Mouse (Mus musculus): ENCODE measurements around the gene Lyar. TPM values are rescaled to one million over a fixed set of nuclear protein-coding genes. Genes with fewer than 3 reads are reported as not detected.

The Lyar gene
- polyA plus RNA-seq (2014; fragmentation: Nextera tagmentation; extraction: Ambion mirVana), result 37.3 and 44.6 TPM in 2 replicates

DNA sequence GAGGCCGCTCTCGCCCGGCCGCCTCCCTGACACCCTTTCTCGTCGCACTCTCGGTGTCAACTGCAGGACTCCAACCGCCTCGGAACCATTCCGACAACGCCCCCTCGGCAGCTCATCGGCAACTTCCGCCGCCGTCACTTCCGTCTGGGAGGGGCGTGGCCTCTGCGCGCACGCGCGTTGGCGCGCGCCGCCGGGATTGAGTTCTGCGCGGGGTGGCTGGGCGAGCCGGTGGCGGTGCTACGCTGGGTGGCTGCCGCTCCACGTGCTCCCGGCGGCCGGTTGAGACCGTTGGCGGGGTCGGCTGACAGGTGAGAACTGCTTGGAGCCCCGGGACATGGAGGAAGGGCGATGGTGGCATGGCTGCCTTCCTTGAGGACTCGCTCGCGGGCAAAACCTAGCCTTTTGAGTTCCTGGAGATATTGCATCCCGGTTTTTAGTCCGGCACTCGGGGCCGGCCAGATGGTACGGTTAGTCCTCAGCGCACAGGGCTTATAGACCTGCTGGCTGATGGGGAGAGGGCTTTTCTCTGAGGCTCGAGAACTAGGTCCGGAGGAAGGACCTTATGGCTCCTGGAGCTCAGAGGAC is at the start of gene Lyar, which contains the start of gene Zbtb49:
Gene Lyar, plus strand, starts transcription at position 143 of the 585 bp plus-strand sequence.
Gene Zbtb49, minus strand, starts transcription at position 130 of the 585 bp plus-strand sequence.
- Histone ChIP-seq H3K9ac (replicated peaks; ENCODE audit: low read depth, low read length) (peak within 1 kb of the TSS; percentile 90), H3K36me3 (ENCODE audit: control insufficient read depth, insufficient read depth, low read length) (peaks cover 12% of the 10 kb centered on the region), H3K9me3 (ENCODE audit: control insufficient read depth, low read length) (no peaks in the 10 kb centered on the region), H3K27me3 (ENCODE audit: control insufficient read depth, insufficient read depth, low read length) (no peaks in the 10 kb centered on the region), H3K27ac (ENCODE audit: low read depth, low read length) (peak within 1 kb of the TSS; percentile 80), H3K4me1 (ENCODE audit: control insufficient read depth, insufficient read depth, low read length) (peaks cover 15% of the 10 kb centered on the region), H3K4me3 (ENCODE audit: low read depth, low read length) (peak within 1 kb of the TSS; percentile 89), H3K4me2 (ENCODE audit: low read depth, low read length) (peak within 1 kb of the TSS; percentile 86)
- ATAC-seq (ENCODE audit: low read depth), result peak; percentile 94
- WGBS, result under 1% methylated on average over 52 of the region's 55 CpGs

DNA sequence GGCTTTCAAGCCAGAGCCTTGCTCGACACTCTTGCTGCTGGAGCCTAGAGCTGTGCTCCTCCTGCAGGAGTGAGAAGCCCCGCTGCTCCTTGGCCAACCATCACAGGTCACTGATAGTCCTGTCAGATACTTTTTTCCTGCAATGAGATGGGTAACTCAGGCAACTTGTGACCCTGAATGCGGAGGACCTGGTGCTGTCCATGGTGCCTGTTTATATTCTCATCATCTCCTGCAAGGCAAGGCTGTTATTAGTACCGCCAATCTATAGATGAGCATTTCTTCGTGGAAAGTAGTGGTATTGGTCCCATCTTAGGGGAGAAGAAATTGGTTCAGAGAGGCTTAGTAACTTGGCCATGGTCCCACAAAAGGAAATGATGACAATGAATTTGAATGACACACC is 46.5 kb upstream of the Lyar start:
- no peak for ATAC-seq (ENCODE audit: low read depth)
- Histone ChIP-seq H3K27ac (ENCODE audit: low read depth, low read length) (no peak overlapping the region), H3K36me3 (ENCODE audit: control insufficient read depth, insufficient read depth, low read length) (no peaks in the 10 kb centered on the region), H3K4me2 (ENCODE audit: low read depth, low read length) (no peak overlapping the region), H3K27me3 (ENCODE audit: control insufficient read depth, insufficient read depth, low read length) (no peaks in the 10 kb centered on the region), H3K9ac (replicated peaks; ENCODE audit: low read depth, low read length) (no peak overlapping the region), H3K9me3 (ENCODE audit: control insufficient read depth, low read length) (no peaks in the 10 kb centered on the region), H3K4me3 (ENCODE audit: low read depth, low read length) (no peak overlapping the region), H3K4me1 (ENCODE audit: control insufficient read depth, insufficient read depth, low read length) (no peaks in the 10 kb centered on the region)
- WGBS, result 64% methylated on average over 5 of the region's 5 CpGs

DNA sequence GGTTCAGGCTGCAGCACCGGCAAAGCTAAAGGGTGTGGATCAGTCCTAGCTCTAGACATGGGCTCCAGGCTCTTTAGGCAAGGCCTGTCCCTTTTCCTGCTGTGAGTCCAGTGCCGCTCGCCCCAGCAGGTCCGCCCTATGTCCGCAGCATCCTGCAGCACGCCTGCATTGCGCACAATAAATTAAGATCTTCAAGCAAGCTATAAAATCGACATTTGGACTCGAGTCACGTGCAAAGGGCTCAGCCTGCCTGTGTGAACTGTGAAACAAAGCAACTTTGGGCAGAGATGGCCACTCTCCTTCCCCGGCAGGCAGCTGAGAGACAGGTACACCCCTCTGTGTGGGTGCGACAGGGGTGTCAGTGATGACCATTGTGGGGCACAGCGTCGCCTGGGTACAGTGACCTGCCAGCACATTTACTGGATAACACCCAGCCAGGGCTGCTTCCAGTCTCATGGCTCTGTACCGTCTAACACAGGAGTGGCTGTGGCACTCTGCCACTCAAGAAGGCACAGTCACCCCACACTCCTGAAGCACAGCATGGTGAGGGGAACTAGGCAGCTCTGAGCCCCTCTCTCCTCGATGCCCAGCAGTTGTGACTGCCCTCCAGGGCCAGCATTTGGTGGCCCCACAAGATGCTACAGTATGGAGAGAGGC is 45.9 kb upstream of the Lyar start:
- no peak overlapping the region for H3K4me3 ChIP-seq (ENCODE audit: low read depth, low read length)
- no peaks in the 10 kb centered on the region for H3K27me3 ChIP-seq (ENCODE audit: control insufficient read depth, insufficient read depth, low read length)
- ATAC-seq (ENCODE audit: low read depth), result peak; percentile 77
- no peak overlapping the region for H3K27ac ChIP-seq (ENCODE audit: low read depth, low read length)
- no peak overlapping the region for H3K9ac ChIP-seq (replicated peaks; ENCODE audit: low read depth, low read length)
- H3K36me3 ChIP-seq (ENCODE audit: control insufficient read depth, insufficient read depth, low read length), result no peaks in the 10 kb centered on the region
- H3K4me2 ChIP-seq (ENCODE audit: low read depth, low read length), result no peak overlapping the region
- 62% methylated on average over 16 of the region's 16 CpGs for WGBS
- H3K4me1 ChIP-seq (ENCODE audit: control insufficient read depth, insufficient read depth, low read length), result no peaks in the 10 kb centered on the region
- no peaks in the 10 kb centered on the region for H3K9me3 ChIP-seq (ENCODE audit: control insufficient read depth, low read length)

DNA sequence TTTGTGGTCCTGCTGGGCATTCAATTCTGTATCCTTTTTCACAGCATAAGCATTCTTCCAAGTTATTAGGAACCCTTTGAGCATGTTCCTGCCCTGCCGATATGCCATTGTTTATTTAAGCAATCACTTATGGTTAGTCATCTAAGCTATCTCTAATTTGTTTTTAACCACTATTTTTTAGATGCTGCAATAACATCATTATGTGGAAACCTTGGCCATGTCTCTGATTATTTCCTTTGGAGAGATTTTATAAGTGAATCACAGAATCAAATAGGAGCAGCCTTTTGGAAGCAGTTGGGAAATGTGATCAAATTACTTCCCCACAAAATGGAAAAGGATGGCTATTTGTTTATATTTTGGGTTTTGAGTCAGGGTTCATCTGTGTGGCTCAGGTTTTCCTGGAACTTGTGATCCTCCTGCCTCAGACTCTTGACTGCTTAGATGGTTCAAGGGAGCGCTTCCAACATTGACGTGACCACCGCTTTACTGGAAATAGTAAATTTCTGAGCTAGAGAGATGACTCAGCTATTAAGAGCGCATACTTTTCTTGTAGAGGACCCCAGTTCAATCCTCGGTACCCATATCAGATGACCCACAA is 35.5 kb upstream of the Lyar start:
- H3K27me3 ChIP-seq (ENCODE audit: control insufficient read depth, insufficient read depth, low read length), result no peaks in the 10 kb centered on the region
- no peaks in the 10 kb centered on the region for H3K9me3 ChIP-seq (ENCODE audit: control insufficient read depth, low read length)
- ATAC-seq (ENCODE audit: low read depth), result no peak
- H3K9ac ChIP-seq (replicated peaks; ENCODE audit: low read depth, low read length), result no peak overlapping the region
- no peak overlapping the region for H3K27ac ChIP-seq (ENCODE audit: low read depth, low read length)
- H3K4me2 ChIP-seq (ENCODE audit: low read depth, low read length), result no peak overlapping the region
- H3K36me3 ChIP-seq (ENCODE audit: control insufficient read depth, insufficient read depth, low read length), result no peaks in the 10 kb centered on the region
- H3K4me1 ChIP-seq (ENCODE audit: control insufficient read depth, insufficient read depth, low read length), result no peaks in the 10 kb centered on the region
- H3K4me3 ChIP-seq (ENCODE audit: low read depth, low read length), result no peak overlapping the region
- WGBS, result 93% methylated on average over 6 of the region's 6 CpGs

DNA sequence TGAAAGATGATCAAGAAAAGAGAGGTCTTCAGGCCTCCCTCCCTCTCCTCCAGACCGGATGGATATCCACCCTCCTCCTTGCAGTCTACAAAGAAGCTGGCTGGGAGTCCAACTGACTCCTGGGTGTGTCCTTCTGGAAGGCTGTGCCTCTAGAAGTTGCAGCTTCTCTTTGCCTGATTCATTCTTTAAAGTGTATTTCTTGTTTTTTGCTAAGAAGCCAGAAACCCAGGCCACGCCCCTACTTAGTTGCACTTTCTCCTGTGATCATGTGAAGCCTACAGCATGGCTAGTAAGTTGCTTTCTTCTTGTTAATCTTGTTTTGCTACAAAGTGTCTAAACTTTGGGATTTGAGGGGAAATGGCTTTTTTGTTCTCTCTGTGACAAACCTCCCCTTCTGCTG is 33.3 kb upstream of the Lyar start:
- no peak for ATAC-seq (ENCODE audit: low read depth)
- WGBS, result 94% methylated on average over 2 of the region's 2 CpGs
- no peak overlapping the region for H3K27ac ChIP-seq (ENCODE audit: low read depth, low read length)
- H3K4me3 ChIP-seq (ENCODE audit: low read depth, low read length), result no peak overlapping the region
- H3K4me2 ChIP-seq (ENCODE audit: low read depth, low read length), result no peak overlapping the region
- no peaks in the 10 kb centered on the region for H3K9me3 ChIP-seq (ENCODE audit: control insufficient read depth, low read length)
- H3K36me3 ChIP-seq (ENCODE audit: control insufficient read depth, insufficient read depth, low read length), result no peaks in the 10 kb centered on the region
- H3K4me1 ChIP-seq (ENCODE audit: control insufficient read depth, insufficient read depth, low read length), result no peaks in the 10 kb centered on the region
- H3K27me3 ChIP-seq (ENCODE audit: control insufficient read depth, insufficient read depth, low read length), result no peaks in the 10 kb centered on the region
- no peak overlapping the region for H3K9ac ChIP-seq (replicated peaks; ENCODE audit: low read depth, low read length)

DNA sequence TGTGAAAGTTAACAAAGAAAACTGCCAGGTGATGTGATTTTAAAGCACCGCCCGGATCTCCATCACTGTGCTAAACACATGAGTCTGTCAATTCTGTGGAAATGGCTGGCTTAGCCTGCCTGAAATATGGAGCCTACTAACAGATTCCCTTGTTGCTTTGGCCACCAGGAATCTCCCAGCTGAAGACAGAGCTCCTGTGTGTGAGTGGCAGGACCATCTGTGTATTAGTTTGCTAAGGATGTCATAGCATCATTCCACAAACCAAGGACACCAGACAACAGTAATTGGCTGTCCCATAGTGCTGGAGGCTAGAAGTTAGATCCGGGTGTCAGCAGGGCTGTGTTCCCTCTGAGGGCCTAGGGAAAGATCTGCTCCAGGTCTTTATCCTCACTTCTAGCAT is 29.4 kb upstream of the Lyar start:
- H3K4me3 ChIP-seq (ENCODE audit: low read depth, low read length), result no peak overlapping the region
- no peak overlapping the region for H3K9ac ChIP-seq (replicated peaks; ENCODE audit: low read depth, low read length)
- H3K4me2 ChIP-seq (ENCODE audit: low read depth, low read length), result no peak overlapping the region
- ATAC-seq (ENCODE audit: low read depth), result no peak
- no peaks in the 10 kb centered on the region for H3K9me3 ChIP-seq (ENCODE audit: control insufficient read depth, low read length)
- H3K27ac ChIP-seq (ENCODE audit: low read depth, low read length), result no peak overlapping the region
- no peaks in the 10 kb centered on the region for H3K36me3 ChIP-seq (ENCODE audit: control insufficient read depth, insufficient read depth, low read length)
- no peaks in the 10 kb centered on the region for H3K27me3 ChIP-seq (ENCODE audit: control insufficient read depth, insufficient read depth, low read length)
- H3K4me1 ChIP-seq (ENCODE audit: control insufficient read depth, insufficient read depth, low read length), result no peaks in the 10 kb centered on the region
- WGBS, result 95% methylated on average over 3 of the region's 3 CpGs

DNA sequence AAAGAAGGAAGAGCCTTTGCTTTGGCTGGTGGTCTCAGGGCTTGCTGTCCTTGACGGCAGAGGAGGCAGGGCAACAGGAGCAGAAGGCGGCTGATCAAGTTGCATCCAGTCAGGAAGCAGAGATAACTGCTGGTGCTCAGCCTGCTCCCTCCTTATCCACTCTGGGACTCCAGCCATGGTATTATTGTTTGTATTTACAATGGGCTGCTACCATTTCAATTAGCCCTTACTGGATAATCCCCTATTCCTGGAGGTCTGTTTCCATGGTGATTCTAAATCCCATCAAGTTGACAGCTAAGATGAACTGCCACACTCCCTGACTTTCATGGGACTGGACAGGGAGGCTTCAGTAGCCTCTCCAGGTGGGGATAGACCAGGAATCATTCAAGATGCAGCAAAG is 25.3 kb upstream of the Lyar start:
- WGBS, result 73% methylated on average over 2 of the region's 2 CpGs
- H3K9ac ChIP-seq (replicated peaks; ENCODE audit: low read depth, low read length), result no peak overlapping the region
- no peak overlapping the region for H3K4me2 ChIP-seq (ENCODE audit: low read depth, low read length)
- H3K27ac ChIP-seq (ENCODE audit: low read depth, low read length), result no peak overlapping the region
- no peaks in the 10 kb centered on the region for H3K27me3 ChIP-seq (ENCODE audit: control insufficient read depth, insufficient read depth, low read length)
- H3K9me3 ChIP-seq (ENCODE audit: control insufficient read depth, low read length), result no peaks in the 10 kb centered on the region
- H3K4me3 ChIP-seq (ENCODE audit: low read depth, low read length), result no peak overlapping the region
- peaks cover 8% of the 10 kb centered on the region for H3K36me3 ChIP-seq (ENCODE audit: control insufficient read depth, insufficient read depth, low read length)
- no peaks in the 10 kb centered on the region for H3K4me1 ChIP-seq (ENCODE audit: control insufficient read depth, insufficient read depth, low read length)
- no peak for ATAC-seq (ENCODE audit: low read depth)

DNA sequence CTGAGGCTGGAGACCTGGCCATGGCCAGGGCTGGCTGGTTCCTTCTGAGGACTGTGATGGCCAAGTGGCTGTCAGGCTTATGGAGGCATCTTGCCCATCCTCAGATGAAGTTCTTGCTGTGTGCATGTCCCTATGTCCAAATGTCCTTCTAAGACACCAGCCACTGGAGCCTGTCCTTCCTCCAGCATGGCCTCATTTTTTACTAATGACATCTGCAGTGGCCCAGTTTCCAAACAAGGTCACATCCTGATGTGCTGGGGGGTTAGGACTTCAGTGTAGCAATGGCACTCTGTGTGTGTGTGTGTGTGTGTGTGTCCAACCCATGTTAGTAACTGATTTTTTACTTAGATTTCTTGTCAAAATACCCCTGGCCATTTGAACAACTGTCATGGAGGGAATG is 24.3 kb upstream of the Lyar start:
- no peaks in the 10 kb centered on the region for H3K9me3 ChIP-seq (ENCODE audit: control insufficient read depth, low read length)
- no peaks in the 10 kb centered on the region for H3K4me1 ChIP-seq (ENCODE audit: control insufficient read depth, insufficient read depth, low read length)
- H3K4me2 ChIP-seq (ENCODE audit: low read depth, low read length), result no peak overlapping the region
- no peak overlapping the region for H3K27ac ChIP-seq (ENCODE audit: low read depth, low read length)
- H3K36me3 ChIP-seq (ENCODE audit: control insufficient read depth, insufficient read depth, low read length), result peaks cover 16% of the 10 kb centered on the region
- no peak overlapping the region for H3K9ac ChIP-seq (replicated peaks; ENCODE audit: low read depth, low read length)
- H3K4me3 ChIP-seq (ENCODE audit: low read depth, low read length), result no peak overlapping the region
- no peak for ATAC-seq (ENCODE audit: low read depth)
- no peaks in the 10 kb centered on the region for H3K27me3 ChIP-seq (ENCODE audit: control insufficient read depth, insufficient read depth, low read length)

DNA sequence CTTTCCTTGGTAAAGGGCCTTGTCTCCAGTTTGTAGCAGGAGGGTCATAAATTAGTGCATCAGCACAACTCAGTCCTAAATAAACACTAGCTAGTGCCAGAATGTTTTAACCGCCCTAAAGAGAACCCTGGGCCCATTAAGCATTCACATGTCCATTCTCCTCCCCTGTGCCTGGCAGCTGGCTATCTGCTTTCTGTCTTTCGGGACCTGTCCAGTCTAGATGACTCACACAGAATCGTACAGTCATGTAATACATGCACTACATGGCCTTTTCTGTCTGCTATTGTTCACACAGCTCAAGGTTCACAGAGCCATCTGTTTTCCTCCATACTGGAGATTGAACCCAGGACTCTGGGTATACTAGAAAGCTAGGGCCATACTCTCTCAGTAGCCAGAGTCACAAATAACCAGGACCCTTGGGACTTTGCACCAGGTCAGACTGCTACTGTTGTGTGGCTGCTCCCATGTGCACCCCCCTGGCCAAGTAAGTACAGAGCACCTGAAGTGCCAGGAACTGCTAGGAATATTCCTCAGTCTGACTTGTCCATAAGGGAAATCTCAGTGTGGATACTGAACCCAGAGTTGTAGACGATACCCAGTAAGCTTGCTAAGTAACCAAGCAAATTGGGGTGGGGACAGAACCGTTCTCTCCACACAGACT is 23.3 kb upstream of the Lyar start:
- Histone ChIP-seq H3K36me3 (ENCODE audit: control insufficient read depth, insufficient read depth, low read length) (peaks cover 23% of the 10 kb centered on the region), H3K4me3 (ENCODE audit: low read depth, low read length) (no peak overlapping the region), H3K4me2 (ENCODE audit: low read depth, low read length) (no peak overlapping the region), H3K9ac (replicated peaks; ENCODE audit: low read depth, low read length) (no peak overlapping the region), H3K4me1 (ENCODE audit: control insufficient read depth, insufficient read depth, low read length) (no peaks in the 10 kb centered on the region), H3K9me3 (ENCODE audit: control insufficient read depth, low read length) (no peaks in the 10 kb centered on the region), H3K27me3 (ENCODE audit: control insufficient read depth, insufficient read depth, low read length) (no peaks in the 10 kb centered on the region), H3K27ac (ENCODE audit: low read depth, low read length) (no peak overlapping the region)
- 76% methylated on average over 5 of the region's 5 CpGs for WGBS
- ATAC-seq (ENCODE audit: low read depth), result peak; percentile 28; the same call in 1 of the 2 replicates

All from neural tube, embryonic 14.5 days (tissue).